Mouse (Mus musculus): ENCODE data around the gene Atrx.
"Not testable (repeated sequence)": the region's sequence is repeated elsewhere in the genome, so short reads cannot be mapped to it uniquely, and the experiment has no call there.

Gene Atrx

DNA sequence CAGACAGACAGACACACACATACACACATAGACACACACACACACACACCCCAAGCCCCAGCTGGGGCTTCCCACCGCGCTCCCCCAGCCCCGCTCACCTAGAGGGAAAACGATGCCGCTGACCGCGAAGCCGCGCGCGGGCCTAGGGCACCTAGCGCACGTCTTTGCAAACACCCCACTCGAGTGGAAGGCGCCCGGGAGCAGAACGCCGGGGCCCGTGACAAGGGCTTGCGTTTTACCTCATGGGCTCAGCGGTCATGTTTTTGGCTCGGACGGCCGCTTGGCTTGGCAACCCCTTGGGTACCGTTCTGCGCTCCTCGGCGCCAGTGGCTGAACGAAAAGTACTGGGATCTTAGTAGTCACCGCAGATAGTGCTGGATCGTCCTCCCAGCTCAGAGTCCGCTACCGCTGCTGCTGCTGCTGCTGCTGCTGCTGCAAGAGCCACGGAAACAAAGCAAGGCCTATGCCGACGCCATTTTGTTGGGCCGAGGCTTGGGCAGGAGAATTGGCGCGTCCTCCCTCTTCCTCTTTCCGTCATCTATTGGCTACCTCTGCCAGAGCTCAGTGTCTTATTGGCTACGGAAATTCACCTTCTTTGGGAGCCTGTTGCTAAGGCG, at the start of gene Atrx:
Gene Atrx, minus strand, starts transcription at position 543 of the 617 bp plus-strand sequence.
- DNase-seq (ENCODE audit: low spot score in 2 of 2), result peak; percentile 48 to 74

DNA sequence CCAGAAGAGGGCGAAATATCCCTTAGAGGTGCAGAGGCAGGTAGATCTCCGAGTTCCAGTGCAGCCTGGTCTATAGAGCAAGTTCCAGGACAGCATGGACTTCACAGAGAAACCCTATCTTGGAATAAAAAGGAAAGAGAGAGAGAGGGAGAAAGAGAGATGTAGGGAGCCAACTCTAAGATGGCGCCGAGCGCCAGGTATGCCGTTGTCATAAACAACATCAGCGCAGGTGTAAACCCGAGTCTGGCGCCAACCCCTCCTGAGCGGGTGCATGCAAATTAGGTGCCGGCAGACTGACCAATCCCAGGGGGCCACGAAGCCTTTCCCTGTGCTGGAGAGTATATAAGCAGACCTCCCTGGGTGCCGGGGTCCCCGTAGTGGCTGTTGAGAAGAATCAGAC, 27.9 kb upstream of the Atrx start:
- DNase-seq (ENCODE audit: low spot score in 2 of 2), result not testable (repeated sequence)

DNA sequence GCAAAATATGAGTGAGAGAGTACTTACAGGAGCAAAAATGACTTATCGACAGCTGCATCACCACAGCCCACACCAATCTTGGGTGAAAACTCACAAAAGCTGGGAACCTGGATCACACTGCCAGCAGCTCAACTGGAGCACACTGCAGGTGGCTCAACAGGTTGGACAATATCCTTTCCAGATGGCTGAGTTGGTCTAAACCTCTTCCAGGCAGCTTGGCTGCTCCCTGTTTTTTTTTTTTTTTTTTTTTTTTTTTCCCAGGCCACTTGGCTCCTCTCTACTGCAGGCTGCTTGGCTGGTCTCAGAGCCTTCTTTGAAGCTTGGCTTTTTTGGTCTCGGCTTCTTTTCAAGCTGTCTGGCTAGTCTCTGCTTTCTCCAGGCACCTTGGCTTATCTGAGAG, 24.8 kb upstream of the Atrx start:
- no peak for DNase-seq (ENCODE audit: low spot score in 2 of 2)

DNA sequence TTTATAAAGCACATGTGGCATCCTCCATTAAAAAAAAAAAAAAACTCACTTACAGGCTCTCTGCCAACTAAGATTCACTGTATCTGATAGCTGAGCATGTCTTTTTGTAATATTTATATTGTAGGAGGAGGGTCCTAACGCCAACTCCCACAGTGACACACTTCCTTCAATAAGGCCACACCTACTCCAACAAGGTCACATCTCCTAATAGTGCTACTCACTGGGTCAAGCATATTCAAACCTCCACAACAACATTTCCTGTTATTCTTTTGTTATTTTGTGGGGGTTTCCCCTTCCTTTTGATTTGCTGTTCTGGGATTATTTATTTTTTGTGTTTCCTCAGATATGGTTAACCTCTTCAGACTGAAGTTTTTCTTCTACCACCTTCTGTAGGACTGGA, 17.2 kb upstream of the Atrx start:
- DNase-seq (ENCODE audit: low spot score in 2 of 2), result no peak

DNA sequence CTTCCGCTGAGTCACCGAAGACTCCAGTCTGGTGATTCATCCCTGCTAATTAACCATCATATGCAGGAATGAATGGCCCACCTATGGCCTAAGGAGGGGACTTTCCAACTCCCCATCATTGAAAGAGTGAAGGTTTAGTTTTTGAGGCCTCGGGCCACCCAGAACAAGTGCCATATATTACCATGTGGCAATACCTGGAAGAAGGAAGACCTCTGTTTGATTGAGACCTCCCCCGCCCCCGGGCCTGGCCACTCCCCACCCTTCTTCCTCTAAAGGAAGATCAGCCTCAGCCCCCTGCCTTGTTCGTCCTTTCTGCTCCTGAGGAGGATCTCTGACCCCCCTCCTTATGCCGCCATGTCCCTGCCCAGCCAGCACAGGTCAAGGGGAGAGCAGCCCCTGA, 10.0 kb upstream of the Atrx start:
- DNase-seq (ENCODE audit: low spot score in 2 of 2), result no peak

DNA sequence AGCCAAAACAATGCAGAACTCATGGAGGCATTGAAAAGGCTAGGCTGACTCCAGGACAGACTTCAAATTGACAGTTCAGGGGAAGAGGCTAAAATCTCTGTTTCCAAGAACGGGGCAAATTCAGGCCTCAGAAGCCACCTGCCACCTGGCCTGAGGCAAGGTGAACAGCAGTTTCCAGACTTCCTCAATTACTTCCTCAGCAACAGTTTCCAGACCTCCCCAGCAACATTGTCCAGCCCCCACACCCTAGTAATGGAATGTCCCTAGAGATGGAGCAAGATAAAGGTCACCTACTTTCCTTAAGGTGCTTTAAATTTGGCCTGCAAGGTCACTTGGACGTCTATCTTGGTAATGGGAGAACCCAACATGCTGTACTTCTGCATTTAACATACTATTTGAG, 8.5 kb upstream of the Atrx start:
- DNase-seq (ENCODE audit: low spot score in 2 of 2), result no peak

DNA sequence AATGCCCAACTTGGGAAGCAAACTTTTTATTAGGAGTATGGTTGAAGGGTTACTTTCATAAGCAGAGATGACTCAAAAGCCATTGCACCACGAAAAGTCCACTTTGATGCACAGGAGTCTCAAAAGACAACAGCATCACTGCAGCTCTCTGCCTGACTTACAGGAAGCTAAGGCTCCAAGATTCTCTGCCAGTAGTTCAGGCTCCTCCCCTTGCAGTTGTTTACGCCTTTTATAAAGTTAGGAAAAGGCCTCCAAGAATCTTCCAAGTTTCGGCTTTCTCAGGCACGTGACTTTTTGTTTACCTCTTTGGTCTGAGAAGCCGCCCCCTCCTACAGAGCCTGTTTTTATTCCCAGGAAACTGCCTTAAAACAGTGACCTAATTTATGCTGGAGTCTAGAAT, 5.1 kb upstream of the Atrx start:
- DNase-seq (ENCODE audit: low spot score in 2 of 2), result peak in 1 of 2 experiments; percentile 4

DNA sequence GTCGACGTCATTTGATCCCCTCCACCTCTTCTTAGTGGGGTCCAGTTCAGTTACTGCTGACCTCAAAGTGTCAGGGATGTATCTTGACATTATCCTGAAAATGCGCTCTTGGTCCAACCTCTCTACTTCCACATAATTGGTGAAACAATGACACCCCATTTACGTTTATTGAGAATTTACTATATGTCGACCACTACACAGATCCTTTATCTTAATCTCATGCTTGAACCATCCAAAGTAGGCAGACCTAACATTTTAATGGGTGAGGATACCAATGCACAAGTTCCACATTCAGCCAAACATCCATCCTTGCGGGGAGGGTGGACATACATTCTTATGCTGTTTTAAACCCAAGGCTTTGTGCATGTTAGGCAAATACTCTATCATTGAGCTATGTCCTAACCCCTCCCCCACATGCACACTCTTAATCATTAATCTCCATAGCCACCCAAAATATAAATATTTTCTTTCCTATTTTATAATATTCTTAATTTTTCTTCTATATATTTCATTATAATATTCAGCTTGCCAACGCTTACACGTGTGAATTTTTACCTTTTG, 355 bp upstream of the Atrx start:
- no peak for DNase-seq (ENCODE audit: low spot score in 2 of 2)

DNA sequence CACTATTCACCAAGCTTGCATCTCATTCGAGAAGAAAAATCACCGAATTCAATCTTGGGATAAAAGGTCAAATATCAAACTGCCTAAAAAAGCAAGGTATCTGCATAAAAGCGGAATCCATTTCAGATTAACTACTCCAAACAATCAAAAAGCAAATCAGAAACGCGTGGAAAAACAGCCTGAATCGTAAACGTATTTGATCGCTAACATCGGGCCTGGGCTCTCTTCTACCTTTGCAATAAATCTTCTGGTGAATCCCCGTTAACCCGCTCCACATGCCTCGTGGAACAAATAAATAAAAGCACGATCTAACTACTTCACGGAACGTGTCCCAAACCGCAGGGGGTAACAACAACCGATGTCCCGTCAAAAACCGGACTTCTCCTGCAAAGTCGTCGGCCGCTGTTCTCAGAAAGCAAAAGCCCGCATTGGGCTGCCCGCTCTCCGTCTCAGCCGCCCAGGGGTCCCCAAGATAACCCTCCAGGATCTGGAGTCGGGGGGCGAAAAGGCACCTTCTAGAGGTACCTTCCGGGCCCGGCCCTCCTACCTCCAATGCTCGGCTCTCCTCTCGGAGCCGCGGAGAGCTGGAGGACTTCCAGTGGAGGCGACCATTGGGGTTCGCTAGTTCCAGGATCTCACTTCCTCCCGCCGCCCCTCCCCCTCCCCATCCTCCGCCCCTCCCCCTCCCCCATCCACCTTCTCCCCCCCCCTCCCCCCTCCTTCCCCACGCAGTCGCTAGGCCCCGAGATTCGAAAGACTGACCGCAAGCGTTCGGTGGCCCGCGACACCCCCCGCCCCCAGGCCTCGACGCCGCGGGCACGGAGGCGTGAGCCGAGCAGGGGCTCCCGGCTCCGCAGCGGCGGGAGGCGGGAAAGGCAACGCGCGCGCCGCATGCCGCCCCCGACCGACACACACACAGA, 1.0 kb downstream of the Atrx start:
- peak; percentile 3 to 8 for DNase-seq (ENCODE audit: low spot score in 2 of 2)

DNA sequence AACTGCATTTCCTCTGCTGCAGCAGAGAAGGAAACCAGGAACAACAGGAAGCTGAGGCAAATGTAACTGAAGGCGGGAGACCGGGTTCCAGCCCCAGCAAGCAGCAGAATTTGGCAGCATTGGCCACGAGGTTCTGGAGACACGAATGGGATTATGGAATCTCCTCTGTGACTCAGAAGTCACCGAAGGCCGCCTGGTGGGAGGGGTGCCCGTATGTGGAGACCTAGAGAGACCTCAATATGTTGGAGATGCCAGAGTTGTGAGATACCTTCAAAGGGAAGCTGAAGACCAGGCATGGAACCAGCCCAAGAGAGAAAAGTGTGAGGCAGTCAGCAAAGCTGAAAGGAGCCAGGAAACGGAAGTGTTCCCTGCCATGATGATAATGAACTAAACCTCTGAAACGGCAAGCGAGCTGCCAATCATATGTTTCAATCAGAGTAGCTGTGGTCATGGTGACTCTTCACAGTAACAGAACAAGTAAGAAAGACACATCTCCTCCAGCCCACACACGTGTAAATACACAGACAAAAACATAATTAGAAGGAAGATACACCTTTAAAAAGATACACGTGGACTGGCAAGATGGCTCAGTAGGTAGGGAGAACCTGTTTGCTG, 3.0 kb downstream of the Atrx start:
- peak in 1 of 2 experiments; percentile 3 for DNase-seq (ENCODE audit: low spot score in 2 of 2)

DNA sequence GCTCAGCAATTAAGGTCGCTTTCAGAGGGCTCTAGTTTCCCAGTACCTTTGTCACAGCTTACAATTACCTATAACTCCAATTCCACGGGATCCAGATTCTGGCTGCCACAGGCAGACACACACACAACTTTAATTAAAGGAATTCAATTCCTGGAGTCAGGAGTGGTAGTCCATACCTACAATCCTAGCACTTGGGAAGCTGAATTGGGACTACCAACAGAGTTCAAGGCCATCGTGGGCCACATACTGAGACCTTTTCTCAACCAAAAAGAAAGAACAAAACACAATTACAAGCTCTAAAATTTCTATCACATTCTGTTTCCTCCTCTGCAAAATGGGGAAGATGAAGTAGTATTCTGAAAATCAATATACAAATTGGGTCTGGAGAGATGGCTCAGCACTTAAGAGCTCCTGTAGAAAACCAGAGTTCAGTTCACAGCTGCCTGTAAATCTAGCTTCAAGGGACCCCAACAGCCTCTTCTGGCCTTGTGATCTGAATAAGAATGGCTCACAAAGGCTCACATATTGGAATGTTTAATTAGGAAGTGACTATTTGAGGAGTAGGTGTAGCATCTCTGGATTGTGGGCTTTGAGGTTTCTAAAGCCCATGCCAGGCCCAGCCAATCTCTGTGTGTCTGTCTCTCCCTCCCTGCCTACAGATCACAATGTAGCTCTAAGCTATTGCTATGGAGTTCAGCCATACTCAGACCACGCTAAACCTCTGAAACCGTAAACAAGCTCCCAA, 4.7 kb downstream of the Atrx start:
- no peak for DNase-seq (ENCODE audit: low spot score in 2 of 2)

DNA sequence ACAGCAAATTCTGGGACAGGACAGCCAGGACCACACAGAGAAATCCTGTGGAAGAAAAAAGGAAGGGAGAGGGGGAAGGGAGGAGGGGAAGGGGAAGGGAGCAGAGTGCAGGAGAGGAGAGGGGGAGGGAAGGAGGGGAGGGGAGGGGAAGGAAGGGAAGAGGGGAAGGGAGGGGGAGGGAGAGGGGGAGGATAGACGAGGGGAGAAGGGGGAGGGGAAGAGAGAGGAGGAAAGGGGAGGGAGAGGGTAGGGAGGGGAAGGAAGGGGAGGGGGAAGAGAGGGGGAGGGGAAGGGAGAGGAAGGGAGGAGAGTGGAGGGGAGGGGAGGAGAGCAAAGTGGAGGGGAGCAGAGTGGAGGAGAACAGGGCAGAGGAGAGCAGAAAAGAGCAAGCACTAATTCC, 5.3 kb downstream of the Atrx start:
- DNase-seq (ENCODE audit: low spot score in 2 of 2), result no peak

DNA sequence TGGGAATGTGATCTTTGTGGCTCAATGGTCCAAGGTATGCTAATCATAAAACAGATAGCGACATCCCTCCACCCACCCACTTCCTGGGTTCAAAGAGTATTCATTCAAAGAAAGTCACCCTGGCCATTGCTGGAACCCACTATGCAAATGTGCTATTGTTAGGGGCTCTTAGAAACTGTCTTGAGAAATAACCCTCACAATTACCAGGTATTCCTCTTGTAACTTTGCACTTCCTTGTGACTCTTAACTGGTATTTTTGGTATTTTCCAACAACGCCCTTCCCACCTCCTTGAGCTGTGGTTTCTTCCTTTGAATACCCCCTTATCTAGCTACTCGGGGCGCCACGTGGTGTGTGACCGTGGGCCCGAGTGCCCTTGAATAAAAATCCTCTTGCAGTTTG, 6.2 kb downstream of the Atrx start:
- not testable (repeated sequence) for DNase-seq (ENCODE audit: low spot score in 2 of 2)

DNA sequence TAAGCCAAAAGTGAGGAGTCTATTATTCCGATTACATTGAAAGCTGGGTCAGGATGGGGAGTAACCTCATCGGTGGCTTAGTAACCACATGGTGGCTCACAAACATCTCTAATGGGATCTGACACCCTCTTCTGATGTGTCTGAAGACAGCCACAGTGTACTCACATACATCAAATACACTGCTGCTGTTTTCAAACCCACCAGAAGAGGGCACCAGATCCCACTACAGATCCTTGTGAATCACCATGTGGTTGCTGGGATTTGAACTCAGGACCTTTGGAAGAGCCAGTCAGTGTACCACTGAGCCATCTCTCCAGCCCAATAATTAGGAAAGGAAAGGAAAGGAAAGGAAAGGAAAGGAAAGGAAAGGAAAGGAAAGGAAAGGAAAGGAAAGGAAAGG, 7.8 kb downstream of the Atrx start:
- peak in 1 of 2 experiments; percentile 4 for DNase-seq (ENCODE audit: low spot score in 2 of 2)

DNA sequence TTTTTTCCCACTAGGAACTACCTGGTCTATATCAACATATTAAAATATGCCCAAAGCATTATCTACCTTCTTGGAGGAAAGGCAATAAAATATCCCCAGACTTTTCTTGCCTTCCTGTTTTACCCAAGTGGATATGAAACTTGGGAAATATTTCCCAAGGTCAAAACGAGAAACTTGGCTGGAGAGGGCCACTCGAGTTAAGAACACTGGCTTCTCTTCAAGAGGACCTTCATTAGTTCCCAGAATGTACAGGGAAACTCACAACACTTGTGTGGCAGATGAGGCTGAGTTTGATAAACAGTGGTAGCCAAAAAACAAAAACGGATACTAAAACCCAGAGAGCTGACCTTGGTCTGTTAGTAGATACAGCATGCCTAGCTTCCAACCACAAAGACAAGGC, 17.5 kb downstream of the Atrx start:
- no peak for DNase-seq (ENCODE audit: low spot score in 2 of 2)

DNA sequence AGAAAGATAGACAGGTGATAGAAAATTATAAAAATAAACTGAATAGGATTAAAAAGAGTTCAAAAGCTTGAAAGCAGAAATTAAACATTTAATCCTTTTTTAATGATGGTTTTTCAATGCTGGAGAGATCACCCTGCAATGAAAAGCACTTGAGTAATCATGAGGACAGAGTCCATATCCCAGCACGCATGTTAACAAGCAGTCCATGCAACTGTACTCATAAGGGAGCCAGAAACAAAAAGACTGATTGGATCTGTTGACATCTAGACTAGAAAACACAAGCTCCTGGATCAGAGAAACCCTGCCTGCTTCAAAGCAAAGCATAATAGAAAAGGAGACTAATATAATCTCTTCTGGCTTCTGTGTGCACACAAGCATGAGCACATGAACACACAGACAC, 27.6 kb downstream of the Atrx start:
- no peak for DNase-seq (ENCODE audit: low spot score in 2 of 2)

DNA sequence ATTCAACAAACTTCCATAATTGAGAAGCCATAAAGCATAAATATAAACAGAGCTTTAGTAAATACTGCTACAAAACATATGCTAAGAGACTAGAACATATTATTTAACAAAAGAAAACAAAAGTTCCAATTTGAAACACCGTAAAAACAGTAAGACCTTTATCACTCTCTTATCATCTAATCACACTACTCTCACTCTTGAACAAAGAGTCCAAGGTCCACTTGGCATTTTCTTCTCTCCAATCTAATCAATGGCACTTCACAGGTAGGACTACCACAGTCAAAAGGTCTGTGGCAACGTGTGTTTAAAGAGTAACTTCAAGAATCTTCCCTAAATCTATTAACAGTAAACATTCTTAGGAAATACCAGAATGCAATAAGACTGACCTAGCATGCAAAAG, 42.3 kb downstream of the Atrx start:
- DNase-seq (ENCODE audit: low spot score in 2 of 2), result no peak

DNA sequence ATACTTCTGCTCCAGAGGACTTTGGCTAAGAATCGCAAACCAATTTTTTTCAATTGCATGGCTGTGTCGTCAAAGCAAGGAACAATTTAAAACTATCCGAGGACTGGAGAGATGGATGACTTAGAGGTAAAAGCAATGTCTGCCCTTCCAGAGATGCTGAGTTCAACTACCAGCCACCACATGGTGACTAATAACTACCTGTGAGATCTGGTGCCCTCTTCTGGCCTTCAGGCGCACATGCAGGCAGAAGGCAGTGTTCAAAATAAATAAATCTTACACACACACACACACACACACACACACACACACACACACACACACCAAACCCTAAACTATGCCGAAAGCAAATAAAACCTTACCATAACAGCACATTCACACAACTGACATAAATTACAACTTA, 64.8 kb downstream of the Atrx start:
- no peak for DNase-seq (ENCODE audit: low spot score in 2 of 2)

DNA sequence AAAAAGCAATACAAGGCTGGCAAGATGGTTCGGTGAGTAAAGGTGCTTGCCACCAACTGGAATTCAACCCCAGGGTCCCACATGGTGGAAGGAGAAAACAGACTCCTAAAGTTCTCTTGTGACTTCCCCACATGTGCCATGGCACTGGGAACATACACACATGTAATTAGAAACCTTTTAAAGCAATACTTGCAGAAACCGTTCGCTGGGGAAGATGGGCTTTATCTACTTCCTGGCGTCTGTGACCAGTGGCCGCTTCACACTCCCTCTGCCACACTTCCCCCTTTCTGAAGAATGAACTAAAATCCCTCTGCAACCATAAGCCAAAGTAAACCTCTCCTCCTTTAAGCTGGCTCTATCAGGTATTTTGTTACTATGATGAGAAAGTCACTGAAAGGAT, 104.7 kb downstream of the Atrx start:
- no peak for DNase-seq (ENCODE audit: low spot score in 2 of 2)

DNA sequence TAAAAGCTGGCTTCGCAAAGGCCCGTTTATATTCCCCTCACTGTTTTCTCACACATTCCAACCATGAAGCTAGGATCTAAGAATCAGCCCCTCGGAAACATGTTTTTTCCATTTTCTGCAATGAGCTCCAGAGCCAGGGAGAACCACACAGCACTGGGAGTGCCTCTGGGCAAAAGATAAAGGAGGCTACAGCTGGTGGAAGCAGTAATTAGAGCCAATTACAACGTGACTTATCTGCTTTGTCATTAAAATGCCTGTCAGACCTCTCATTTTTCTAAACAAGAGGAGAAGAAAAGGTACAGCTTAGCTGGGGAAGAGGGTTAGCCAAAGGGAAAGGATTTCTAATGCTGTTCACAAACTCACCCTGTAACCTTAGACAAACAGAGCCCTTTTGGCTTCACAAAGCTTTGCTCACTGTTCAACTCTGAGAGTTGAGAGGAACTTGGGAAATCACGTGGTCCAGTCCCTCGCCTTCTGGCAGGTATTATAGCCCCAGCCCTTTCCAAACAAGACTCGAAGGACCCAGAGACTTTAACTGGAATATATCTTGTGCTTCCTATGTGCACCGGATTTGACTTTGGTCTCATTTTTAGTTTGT, 134.3 kb downstream of the Atrx start:
- no peak for DNase-seq (ENCODE audit: low spot score in 2 of 2)

DNA sequence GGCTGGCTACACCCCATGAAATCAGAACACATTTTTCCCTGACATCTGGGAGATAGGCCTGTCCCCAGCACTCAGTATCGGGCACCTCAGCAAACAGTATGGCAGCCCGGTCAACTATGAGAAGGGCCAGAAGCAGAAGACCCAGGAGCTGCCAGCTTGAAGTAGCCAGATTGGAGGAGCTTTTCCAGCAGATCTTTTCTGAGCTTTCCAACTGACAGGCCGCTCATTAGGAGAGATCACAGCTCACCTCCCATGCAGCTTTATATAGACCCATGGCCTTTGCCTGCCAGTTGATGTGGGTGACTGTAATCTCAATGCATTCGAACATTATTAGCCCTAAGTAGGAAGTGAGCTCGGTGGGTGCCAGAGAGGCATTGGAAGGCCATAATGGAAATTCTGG, 155.9 kb downstream of the Atrx start:
- no peak for DNase-seq (ENCODE audit: low spot score in 2 of 2)
